17 mouse cellular contexts compared by ENCODE assay signal in genomic region chr2:27480367-27480766, GRCm38 (mm10). TPM values are rescaled to one million over a fixed set of nuclear protein-coding genes. Genes with fewer than 3 reads are reported as not detected.
A peak's percentile ranks its signal among the peaks of the same experiment; 100 is the strongest.
DNase-seq lines count a peak whose midpoint lies in the region; ATAC-seq and TF ChIP-seq lines count a peak whose summit lies in the region.
"Had no signal": no experiment of that assay in that cellular context is flagged by ENCODE, and none has a peak within 500 bp of the region (broad histone marks: within the 10 kb centered on the region; RNA-seq: fewer than 3 reads in every experiment).

No protein-coding gene starts in this region.

- WGBS in liver, adult 2 months, result 66% methylated on average over 4 of the region's 4 CpGs
- 72% methylated on average over 4 of the region's 4 CpGs for WGBS in liver, embryonic 11.5 days
- WGBS in limb, embryonic 10.5 days, result 79% methylated on average over 4 of the region's 4 CpGs

- H3K27ac ChIP-seq in liver, adult 2 months (replicated peaks; ENCODE audit: insufficient read depth, low read depth, low read length), result no peak overlapping the region
- no peak overlapping the region for H3K27ac ChIP-seq in liver, embryonic 11.5 days (ENCODE audit: low read depth, low read length)
- H3K27ac ChIP-seq in MEL (ENCODE audit: control insufficient read depth, low read depth, low read length), result no peak overlapping the region
- H3K27ac ChIP-seq in limb, embryonic 10.5 days, result no peak overlapping the region
- H3K27ac ChIP-seq: embryonic facial prominence, embryonic 13.5 days; hindbrain, embryonic 12.5 days; limb, embryonic 13.5 days; stomach, embryonic 15.5 days had no signal

- no peak for TF ChIP-seq POLR2A in liver, adult 2 months (IDR thresholded peaks at IDR 0.05; ENCODE audit: extremely low read depth, insufficient read depth, low read length)
- TF ChIP-seq POLR2A in MEL (IDR thresholded peaks at IDR 0.05; ENCODE audit: control insufficient read depth in 1 of 2, insufficient read depth in 1 of 2, low read depth in 1 of 2, low read length in 2 of 2, poor library complexity in 1 of 2), result no peak

- H3K4me1 ChIP-seq in liver, adult 2 months (ENCODE audit: control insufficient read depth, insufficient read depth, low read length), result no peaks in the 10 kb centered on the region
- peaks cover 7% of the 10 kb centered on the region for H3K4me1 ChIP-seq in liver, embryonic 11.5 days (replicated peaks; ENCODE audit: control insufficient read depth, insufficient read depth, low read length)
- peaks cover 12 to 15% of the 10 kb centered on the region in 2 experiments for H3K4me1 ChIP-seq in MEL (ENCODE audit: control insufficient read depth in 1 of 2, insufficient read depth in 2 of 2, low read length in 2 of 2)
- H3K4me1 ChIP-seq in limb, embryonic 10.5 days, result peaks cover 8% of the 10 kb centered on the region

- H3K4me3 ChIP-seq in liver, adult 2 months (ENCODE audit: insufficient read depth, low read depth, low read length), result no peak overlapping the region
- no peak overlapping the region for H3K4me3 ChIP-seq in liver, embryonic 11.5 days (ENCODE audit: low read depth, low read length)
- no peak overlapping the region for H3K4me3 ChIP-seq in MEL (ENCODE audit: control insufficient read depth in 1 of 2, insufficient read depth in 1 of 2, low read depth in 2 of 2, low read length in 2 of 2)
- no peak overlapping the region for H3K4me3 ChIP-seq in limb, embryonic 10.5 days
- H3K4me3 ChIP-seq: embryonic facial prominence, embryonic 13.5 days; hindbrain, embryonic 12.5 days; limb, embryonic 13.5 days; stomach, embryonic 15.5 days had no signal

- TF ChIP-seq RAD21 in MEL (IDR thresholded peaks at IDR 0.05; ENCODE audit: low read depth, low read length), result no peak

- no peaks in the 10 kb centered on the region for H3K27me3 ChIP-seq in liver, adult 2 months (ENCODE audit: control insufficient read depth, insufficient read depth, low read length)
- H3K27me3 ChIP-seq in liver, embryonic 11.5 days (replicated peaks; ENCODE audit: control insufficient read depth, insufficient read depth, low read length), result no peaks in the 10 kb centered on the region
- H3K27me3 ChIP-seq in MEL (ENCODE audit: control insufficient read depth in 1 of 2, insufficient read depth in 2 of 2, low read length in 2 of 2), result no peaks in the 10 kb centered on the region
- H3K27me3 ChIP-seq in limb, embryonic 10.5 days (ENCODE audit: low read depth, poor library complexity, severe bottlenecking), result no peaks in the 10 kb centered on the region
- H3K27me3 ChIP-seq: embryonic facial prominence, embryonic 13.5 days; hindbrain, embryonic 12.5 days; limb, embryonic 13.5 days; stomach, embryonic 15.5 days had no signal

- no peak overlapping the region for H3K4me2 ChIP-seq in liver, embryonic 11.5 days
- H3K4me2 ChIP-seq: embryonic facial prominence, embryonic 13.5 days; hindbrain, embryonic 12.5 days; limb, embryonic 13.5 days; stomach, embryonic 15.5 days had no signal

- TF ChIP-seq EP300 in MEL (IDR thresholded peaks at IDR 0.05; ENCODE audit: low read depth in 1 of 2, low read length in 2 of 2), result no peak

- no peak overlapping the region for H3K9ac ChIP-seq in liver, adult 2 months (ENCODE audit: low read depth, low read length)
- H3K9ac ChIP-seq in liver, embryonic 11.5 days (ENCODE audit: low read depth, low read length), result no peak overlapping the region
- H3K9ac ChIP-seq in MEL (ENCODE audit: control insufficient read depth, low read depth, low read length, poor library complexity, severe bottlenecking), result no peak overlapping the region
- H3K9ac ChIP-seq: embryonic facial prominence, embryonic 13.5 days; forebrain, postnatal 0 days; hindbrain, embryonic 12.5 days; limb, embryonic 13.5 days; stomach, embryonic 15.5 days had no signal

- no peak for ATAC-seq in liver, embryonic 11.5 days (replicated peaks; ENCODE audit: low FRiP score)
- peak; percentile 29; the same call in 1 of the 2 replicates for ATAC-seq in megakaryocyte, adult 5-6 weeks (ENCODE audit: poor library complexity, severe bottlenecking)
- ATAC-seq: forebrain, postnatal 0 days; intestine, embryonic 16.5 days; midbrain, embryonic 16.5 days had no signal

- no peaks in the 10 kb centered on the region for H3K79me2 ChIP-seq in liver, adult 2 months (ENCODE audit: control insufficient read depth, insufficient read depth, low read length)
- H3K79me2 ChIP-seq in MEL (ENCODE audit: control insufficient read depth, insufficient read depth, low read length, poor library complexity), result peaks cover under 1% of the 10 kb centered on the region

- TF ChIP-seq CTCF in liver, adult 2 months (IDR thresholded peaks at IDR 0.05; ENCODE audit: low read depth, low read length), result peak; percentile 32; the same call in 1 of the 2 replicates
- no peak for TF ChIP-seq CTCF in MEL (IDR thresholded peaks at IDR 0.05 in 2 of 3, conservative IDR thresholded peaks at IDR 0.05 in 1 of 3; ENCODE audit: control insufficient read depth in 1 of 3, insufficient read depth in 1 of 3, low read depth in 2 of 3, low read length in 3 of 3, poor library complexity in 1 of 3, severe bottlenecking in 1 of 3)

- H3K36me3 ChIP-seq in liver, adult 2 months (ENCODE audit: control insufficient read depth, insufficient read depth, low read length), result no peaks in the 10 kb centered on the region
- no peaks in the 10 kb centered on the region for H3K36me3 ChIP-seq in liver, embryonic 11.5 days (ENCODE audit: control insufficient read depth, insufficient read depth, low read length)
- H3K36me3 ChIP-seq in MEL (ENCODE audit: control insufficient read depth in 1 of 2, insufficient read depth in 2 of 2, low read length in 2 of 2), result peaks cover 0 to 15% of the 10 kb centered on the region in 2 experiments; a peak in 2 of 4 replicates
- H3K36me3 ChIP-seq in limb, embryonic 10.5 days, result no peaks in the 10 kb centered on the region
- H3K36me3 ChIP-seq: embryonic facial prominence, embryonic 13.5 days; hindbrain, embryonic 12.5 days; limb, embryonic 13.5 days; stomach, embryonic 15.5 days had no signal

- no peaks in the 10 kb centered on the region for H3K9me3 ChIP-seq in liver, embryonic 11.5 days (ENCODE audit: control insufficient read depth, low read length)
- no peaks in the 10 kb centered on the region for H3K9me3 ChIP-seq in MEL (replicated peaks; ENCODE audit: insufficient read depth, low read length)
- no peaks in the 10 kb centered on the region for H3K9me3 ChIP-seq in limb, embryonic 10.5 days (replicated peaks)
- H3K9me3 ChIP-seq: embryonic facial prominence, embryonic 13.5 days; hindbrain, embryonic 12.5 days; limb, embryonic 13.5 days; stomach, embryonic 15.5 days had no signal

- no peak for DNase-seq in liver, adult 2 months (ENCODE audit: extremely low read depth, low read depth, low spot score)
- no peak for DNase-seq in liver, embryonic 11.5 days (ENCODE audit: low spot score)
- DNase-seq in A20 (ENCODE audit: low read depth, low spot score) (peak; percentile 72), MEL (ENCODE audit: low read depth, low spot score) (peak; percentile 41)
- DNase-seq in limb, embryonic 10.5 days (ENCODE audit: low spot score), result no peak
- DNase-seq in cerebellum, postnatal 36 days, result no peak
- DNase-seq: cerebellum, adult 8-10 months; forebrain, postnatal 0 days; kidney, postnatal 14 days; layer of hippocampus, adult 9-11 months had no signal

TF ChIP-seq in MEL, 35 proteins besides CTCF, POLR2A, EP300 and RAD21 (continues in another document):
- no peak for TF ChIP-seq MAX (IDR thresholded peaks at IDR 0.05; ENCODE audit: low read length)
- no peak for TF ChIP-seq GATA1 (IDR thresholded peaks at IDR 0.05; ENCODE audit: low read depth, low read length)

RNA-seq across cellular contexts. Expression of gene Brd3, which starts 27.1 kb away (rescaled TPM):
- total RNA-seq in liver, adult 2 months (2014; rRNA removed), result 5.8 and 7.9 TPM in 2 replicates
- 14.8 and 17.2 TPM in 2 replicates for polyA plus RNA-seq in liver, adult 2 months (2012; rRNA removed)
- polyA plus RNA-seq in liver, embryonic 11.5 days (2014; fragmentation: Nextera tagmentation; extraction: Ambion mirVana), result 111 and 113 TPM in 2 replicates
- 10.3 and 10.7 TPM in 2 replicates for total RNA-seq in MEL (2012; rRNA removed)
- polyA plus RNA-seq in MEL (2012; ENCODE audit: insufficient read depth in 1 of 2, insufficient read length in 2 of 2, low read depth in 1 of 2, low replicate concordance in 2 of 2, missing spikeins in 1 of 2), result 10 to 100 TPM; 38.7 to 46.9 TPM
- 43.1 and 60.4 TPM in 2 replicates for total RNA-seq in megakaryocyte, adult 5-6 weeks (2015)
- total RNA-seq in megakaryocyte, adult 5-6 weeks (2017), result 22.4 and 28.3 TPM in 2 replicates
- polyA plus RNA-seq in limb, embryonic 10.5 days (2016; fragmentation: Nextera tagmentation; extraction: Ambion mirVana), result 188 and 193 TPM in 2 replicates

RNA-seq across cellular contexts. Expression of gene Wdr5, which starts 34.6 kb away (rescaled TPM):
- total RNA-seq in liver, adult 2 months (2014; rRNA removed), result 16.7 and 20.4 TPM in 2 replicates
- polyA plus RNA-seq in liver, adult 2 months (2012; rRNA removed), result 17.2 and 18.3 TPM in 2 replicates
- 76.7 and 78.0 TPM in 2 replicates for polyA plus RNA-seq in liver, embryonic 11.5 days (2014; fragmentation: Nextera tagmentation; extraction: Ambion mirVana)
- 67.0 and 78.3 TPM in 2 replicates for total RNA-seq in MEL (2012; rRNA removed)
- polyA plus RNA-seq in MEL (2012; ENCODE audit: insufficient read depth in 1 of 2, insufficient read length in 2 of 2, low read depth in 1 of 2, low replicate concordance in 2 of 2, missing spikeins in 1 of 2), result 10 to 100 TPM in 1 of 2 experiments, not detected in 1; 96.9 TPM
- total RNA-seq in megakaryocyte, adult 5-6 weeks (2015), result 21.3 and 22.2 TPM in 2 replicates
- total RNA-seq in megakaryocyte, adult 5-6 weeks (2017), result 42.8 and 44.8 TPM in 2 replicates
- 94.0 and 95.2 TPM in 2 replicates for polyA plus RNA-seq in limb, embryonic 10.5 days (2016; fragmentation: Nextera tagmentation; extraction: Ambion mirVana)

RNA-seq across cellular contexts. Expression of gene Brd3os, which starts 38.2 kb away (rescaled TPM):
- total RNA-seq in liver, adult 2 months (2014; rRNA removed), result 0.09 and 0.40 TPM in 2 replicates
- 0.61 and 0.82 TPM in 2 replicates for polyA plus RNA-seq in liver, adult 2 months (2012; rRNA removed)
- 2.2 and 2.8 TPM in 2 replicates for polyA plus RNA-seq in liver, embryonic 11.5 days (2014; fragmentation: Nextera tagmentation; extraction: Ambion mirVana)
- total RNA-seq in MEL (2012; rRNA removed), result 0.31 and 0.72 TPM in 2 replicates
- polyA plus RNA-seq in MEL (2012; ENCODE audit: insufficient read depth in 1 of 2, insufficient read length in 2 of 2, low read depth in 1 of 2, low replicate concordance in 2 of 2, missing spikeins in 1 of 2), result 1 to 10 TPM in 1 of 2 experiments, not detected in 1; 2.9 TPM
- 0.93 TPM in 1 of 2 replicates, not detected in the other for total RNA-seq in megakaryocyte, adult 5-6 weeks (2015)
- total RNA-seq in megakaryocyte, adult 5-6 weeks (2017), result 0.11 TPM in 1 of 2 replicates, not detected in the other
- polyA plus RNA-seq in limb, embryonic 10.5 days (2016; fragmentation: Nextera tagmentation; extraction: Ambion mirVana), result 5.2 and 7.6 TPM in 2 replicates

RNA-seq across cellular contexts. Expression of gene Vav2, which starts 53.5 kb away (rescaled TPM):
- 17.6 and 22.1 TPM in 2 replicates for total RNA-seq in liver, adult 2 months (2014; rRNA removed)
- polyA plus RNA-seq in liver, adult 2 months (2012; rRNA removed), result 25.1 and 26.0 TPM in 2 replicates
- polyA plus RNA-seq in liver, embryonic 11.5 days (2014; fragmentation: Nextera tagmentation; extraction: Ambion mirVana), result 6.0 and 6.6 TPM in 2 replicates
- 7.4 and 8.8 TPM in 2 replicates for total RNA-seq in MEL (2012; rRNA removed)
- 10 to 100 TPM in 1 of 2 experiments, not detected in 1; 15.9 TPM for polyA plus RNA-seq in MEL (2012; ENCODE audit: insufficient read depth in 1 of 2, insufficient read length in 2 of 2, low read depth in 1 of 2, low replicate concordance in 2 of 2, missing spikeins in 1 of 2)
- total RNA-seq in megakaryocyte, adult 5-6 weeks (2015), result 5.9 and 8.0 TPM in 2 replicates
- 11.0 and 11.5 TPM in 2 replicates for total RNA-seq in megakaryocyte, adult 5-6 weeks (2017)
- 9.2 and 9.6 TPM in 2 replicates for polyA plus RNA-seq in limb, embryonic 10.5 days (2016; fragmentation: Nextera tagmentation; extraction: Ambion mirVana)

Comparison
In these comparisons a context has a peak if more than half of its experiments do, and no peak if none do; other contexts are left out.
1. DNase-seq: peak in A20 (single experiment) and MEL (single experiment); none in liver, adult 2 months (single experiment), liver, embryonic 11.5 days (single experiment), limb, embryonic 10.5 days (single experiment) and cerebellum, postnatal 36 days (0 of 2).